Mouse (Mus musculus): ENCODE data around the gene Kif1bp. TPM values are rescaled to one million over a fixed set of nuclear protein-coding genes. Genes with fewer than 3 reads are reported as not detected.
A peak's percentile ranks its signal among the peaks of the same experiment; 100 is the strongest.

The Kif1bp gene
- 12.7 and 17.3 TPM in 2 replicates for total RNA-seq (2012; rRNA removed)

DNA sequence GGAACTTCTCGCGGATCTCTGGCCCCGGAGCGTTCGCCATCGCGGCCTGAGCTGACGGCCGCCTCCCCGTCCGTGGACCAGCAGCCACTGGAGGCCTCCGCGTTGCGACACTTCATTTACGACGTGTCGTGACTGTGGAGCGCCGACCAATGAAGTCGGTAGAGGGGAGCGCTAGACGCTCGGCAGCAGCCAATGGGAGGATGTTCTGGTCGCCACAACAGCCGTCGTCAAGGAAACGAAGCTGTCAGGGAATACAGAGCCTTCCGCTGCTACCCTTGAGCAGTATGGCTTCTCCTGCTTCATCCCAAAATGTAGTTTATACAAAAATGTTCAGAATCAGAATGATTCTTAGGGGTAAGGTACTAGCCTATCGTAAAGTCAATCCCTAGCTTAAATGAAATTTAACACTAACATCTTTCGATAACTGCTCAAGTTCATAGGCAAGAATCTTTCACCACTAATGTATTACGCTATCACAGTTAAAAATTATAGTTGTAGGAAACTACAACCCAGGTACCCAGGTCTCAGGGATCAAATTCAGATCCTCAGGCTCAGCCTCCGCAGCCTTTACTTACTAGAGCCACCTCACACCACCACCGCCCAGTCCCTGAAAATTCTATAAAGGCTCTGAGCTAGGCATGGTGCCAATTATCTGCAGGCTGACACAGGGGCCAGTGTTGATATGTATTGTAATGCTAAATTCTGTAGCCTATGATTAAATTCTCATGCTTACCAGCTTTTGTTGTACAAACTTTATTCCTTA lies at the start of gene Kif1bp:
TSS of gene Kif1bp (minus strand) at position 120 of the 763 bp plus-strand sequence.
- in situ Hi-C loops (cut with MboI; ENCODE audit: low sequenced_read_pairs in 2 of 2, unreplicated experiment in 2 of 2) = no loop called here
- peak within 1 kb of the TSS; percentile 87 for H3K9ac ChIP-seq (ENCODE audit: insufficient read depth, low read depth, low read length, poor library complexity, severe bottlenecking)
- peak within 1 kb of the TSS; percentile 73 to 82 for H3K4me3 ChIP-seq (ENCODE audit: insufficient read depth in 1 of 2, low read depth in 1 of 2, low read length in 2 of 2, poor library complexity in 1 of 2, severe bottlenecking in 1 of 2)
- H3K27ac ChIP-seq (ENCODE audit: insufficient read depth, low read depth, low read length, poor library complexity, severe bottlenecking) = no peak within 1 kb of the TSS
- H3K4me1 ChIP-seq (ENCODE audit: control insufficient read depth in 2 of 2, insufficient read depth in 2 of 2, low read length in 2 of 2, poor library complexity in 1 of 2) = no peaks in the 10 kb centered on the region
- peak; percentile 94 for DNase-seq (ENCODE audit: low read depth, low spot score)
- peaks cover 30% of the 10 kb centered on the region for H3K36me3 ChIP-seq (ENCODE audit: control insufficient read depth, insufficient read depth, low read length, poor library complexity, severe bottlenecking)
- TF ChIP-seq MAFK (IDR thresholded peaks at IDR 0.05; ENCODE audit: insufficient read depth, low read depth, low read length) = no peak
- no peak for TF ChIP-seq ZC3H11A (IDR thresholded peaks at IDR 0.05; ENCODE audit: borderline replicate concordance, low read depth, low read length)
- TF ChIP-seq HCFC1 (IDR thresholded peaks at IDR 0.05; ENCODE audit: borderline replicate concordance, insufficient read depth, low read length) = peak; percentile 71
- TF ChIP-seq ZNF384 (IDR thresholded peaks at IDR 0.05; ENCODE audit: low read depth, low read length) = no peak
- no peak for TF ChIP-seq CHD2 (IDR thresholded peaks at IDR 0.05; ENCODE audit: low read depth, low read length)
- no peaks in the 10 kb centered on the region for H3K9me3 ChIP-seq (ENCODE audit: control insufficient read depth, insufficient read depth, low read depth, low read length)

DNA sequence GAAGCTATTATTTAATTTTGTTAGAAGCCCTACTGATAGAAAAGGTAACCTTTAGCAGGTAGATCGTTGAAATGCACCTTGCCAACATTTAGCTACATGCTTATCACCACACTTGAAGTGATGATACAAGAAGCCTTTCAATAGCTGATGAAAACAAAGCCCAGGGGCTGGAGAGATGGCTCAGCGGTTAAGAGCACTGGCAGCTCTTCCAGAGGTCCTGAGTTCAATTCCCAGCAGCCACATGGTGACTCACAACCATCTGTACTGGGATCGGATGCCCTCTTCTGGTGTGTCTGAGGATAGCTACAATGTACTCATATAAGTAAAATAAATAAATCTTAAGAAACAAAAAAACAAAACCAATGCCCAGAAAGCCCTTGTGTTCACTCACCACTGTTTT lies 25.9 kb upstream of the Kif1bp start:
- H3K4me1 ChIP-seq (ENCODE audit: control insufficient read depth in 2 of 2, insufficient read depth in 2 of 2, low read length in 2 of 2, poor library complexity in 1 of 2) = peaks cover 0 to 2% of the 10 kb centered on the region in 2 experiments; a peak in 2 of 4 replicates
- H3K4me3 ChIP-seq (ENCODE audit: insufficient read depth in 1 of 2, low read depth in 1 of 2, low read length in 2 of 2, poor library complexity in 1 of 2, severe bottlenecking in 1 of 2) = no peak overlapping the region
- no peak overlapping the region for H3K27ac ChIP-seq (ENCODE audit: insufficient read depth, low read depth, low read length, poor library complexity, severe bottlenecking)
- no peak overlapping the region for H3K9ac ChIP-seq (ENCODE audit: insufficient read depth, low read depth, low read length, poor library complexity, severe bottlenecking)
- in situ Hi-C loops (cut with MboI; ENCODE audit: low sequenced_read_pairs in 2 of 2, unreplicated experiment in 2 of 2) = no loop called here
- DNase-seq (ENCODE audit: low read depth, low spot score) = no peak
- no peaks in the 10 kb centered on the region; the same call in 1 of the 2 replicates for H3K9me3 ChIP-seq (ENCODE audit: control insufficient read depth, insufficient read depth, low read depth, low read length)
- TF ChIP-seq ZNF384 (IDR thresholded peaks at IDR 0.05; ENCODE audit: low read depth, low read length) (no peak), MAFK (IDR thresholded peaks at IDR 0.05; ENCODE audit: insufficient read depth, low read depth, low read length) (no peak), HCFC1 (IDR thresholded peaks at IDR 0.05; ENCODE audit: borderline replicate concordance, insufficient read depth, low read length) (no peak), ZC3H11A (IDR thresholded peaks at IDR 0.05; ENCODE audit: borderline replicate concordance, low read depth, low read length) (no peak), CHD2 (IDR thresholded peaks at IDR 0.05; ENCODE audit: low read depth, low read length) (no peak)
- H3K36me3 ChIP-seq (ENCODE audit: control insufficient read depth, insufficient read depth, low read length, poor library complexity, severe bottlenecking) = peaks cover 4% of the 10 kb centered on the region; the same call in 1 of the 2 replicates

DNA sequence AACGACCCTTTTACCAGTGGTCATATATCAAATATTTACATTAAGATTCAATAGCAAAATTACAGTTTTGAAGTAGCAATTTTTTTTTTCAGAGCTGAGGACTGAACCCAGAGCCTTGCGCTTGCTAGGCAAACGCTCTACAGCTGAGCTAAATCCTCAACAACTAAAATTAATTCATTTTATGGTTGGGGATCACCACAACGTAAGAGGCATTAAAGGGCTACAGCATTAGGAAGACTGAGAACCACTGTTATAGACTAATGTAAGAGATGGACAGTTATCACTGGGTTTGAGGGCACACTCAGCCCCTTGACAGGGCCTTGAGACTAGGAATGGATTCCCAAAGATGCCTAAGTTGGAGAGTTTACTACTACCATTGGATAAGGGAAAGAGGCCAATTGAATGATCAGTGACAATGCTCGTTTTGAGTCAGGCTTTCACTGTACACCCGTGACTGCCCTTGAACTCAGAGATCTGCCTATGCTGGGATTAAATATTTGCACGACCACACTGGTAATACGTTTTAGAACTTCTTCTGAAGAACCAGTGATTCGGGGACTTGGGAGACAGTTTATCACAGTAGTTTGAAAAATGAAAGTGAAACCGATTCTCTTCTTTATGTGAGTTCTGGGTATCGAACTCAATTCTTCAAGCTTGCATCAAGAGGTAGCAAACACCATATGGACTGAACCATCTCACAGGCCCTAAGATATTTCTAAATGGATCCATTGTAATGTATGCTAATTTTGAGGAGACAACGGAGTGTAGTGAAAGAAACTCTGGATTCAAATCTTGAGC lies 25.2 kb upstream of the Kif1bp start:
- peak overlapping the region; percentile 97; the same call in 1 of the 2 replicates for H3K9ac ChIP-seq (ENCODE audit: insufficient read depth, low read depth, low read length, poor library complexity, severe bottlenecking)
- H3K4me3 ChIP-seq (ENCODE audit: insufficient read depth in 1 of 2, low read depth in 1 of 2, low read length in 2 of 2, poor library complexity in 1 of 2, severe bottlenecking in 1 of 2) = peak overlapping the region in 1 of 2 experiments; percentile 71; a peak in 2 of 4 replicates
- no peak for DNase-seq (ENCODE audit: low read depth, low spot score)
- in situ Hi-C loops (cut with MboI; ENCODE audit: low sequenced_read_pairs in 2 of 2, unreplicated experiment in 2 of 2) = no loop called here
- no peak overlapping the region for H3K27ac ChIP-seq (ENCODE audit: insufficient read depth, low read depth, low read length, poor library complexity, severe bottlenecking)
- TF ChIP-seq ZNF384 (IDR thresholded peaks at IDR 0.05; ENCODE audit: low read depth, low read length) (no peak), CHD2 (IDR thresholded peaks at IDR 0.05; ENCODE audit: low read depth, low read length) (no peak), MAFK (IDR thresholded peaks at IDR 0.05; ENCODE audit: insufficient read depth, low read depth, low read length) (no peak), ZC3H11A (IDR thresholded peaks at IDR 0.05; ENCODE audit: borderline replicate concordance, low read depth, low read length) (no peak), HCFC1 (IDR thresholded peaks at IDR 0.05; ENCODE audit: borderline replicate concordance, insufficient read depth, low read length) (no peak)
- no peaks in the 10 kb centered on the region; the same call in 1 of the 2 replicates for H3K9me3 ChIP-seq (ENCODE audit: control insufficient read depth, insufficient read depth, low read depth, low read length)
- peaks cover 8% of the 10 kb centered on the region for H3K36me3 ChIP-seq (ENCODE audit: control insufficient read depth, insufficient read depth, low read length, poor library complexity, severe bottlenecking)
- H3K4me1 ChIP-seq (ENCODE audit: control insufficient read depth in 2 of 2, insufficient read depth in 2 of 2, low read length in 2 of 2, poor library complexity in 1 of 2) = peaks cover 2% of the 10 kb centered on the region in 2 experiments; a peak in 2 of 4 replicates

DNA sequence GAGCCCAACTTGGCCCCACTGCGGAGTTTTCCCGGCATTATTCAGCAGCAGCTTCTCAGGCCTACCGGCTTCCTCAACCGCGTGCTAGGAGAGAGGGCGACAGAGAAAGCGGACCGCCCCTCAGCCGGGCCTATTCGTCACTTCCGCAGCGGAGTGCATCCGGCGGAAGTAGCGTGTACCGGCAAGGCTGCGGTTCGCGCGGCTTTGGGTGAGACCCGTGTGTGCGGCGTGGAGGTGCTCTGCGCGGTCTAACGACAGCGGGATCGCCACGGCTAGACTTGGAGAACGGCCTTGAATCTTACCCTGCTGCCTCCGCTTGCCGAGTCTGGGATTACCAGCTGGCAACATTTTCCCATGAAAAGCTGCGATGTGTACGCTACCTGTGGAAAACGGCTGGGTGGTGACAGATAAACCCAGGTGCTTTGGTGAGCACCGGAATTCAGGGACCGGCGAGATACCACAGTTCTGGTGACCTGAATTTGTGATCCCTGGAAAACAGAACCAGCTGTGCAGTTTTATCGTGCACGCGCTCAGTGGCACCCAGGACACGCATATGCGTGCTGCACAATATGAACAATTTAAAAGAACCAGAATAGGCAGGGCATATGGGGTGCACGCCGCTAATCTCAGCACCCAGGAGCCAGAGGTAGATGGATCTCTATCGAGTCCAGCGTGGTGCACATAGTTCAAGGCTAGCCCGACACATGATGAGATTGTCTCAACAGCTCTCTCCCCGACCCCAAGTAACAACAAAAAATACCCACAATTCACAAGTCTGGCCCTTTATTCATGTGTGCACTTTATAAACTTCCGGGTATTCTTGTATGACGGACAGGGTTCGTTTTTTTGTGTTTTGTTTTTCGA lies 24.2 kb upstream of the Kif1bp start, which contains the start of gene Ddx21:
TSS of gene Ddx21 (minus strand) at position 105 of the 864 bp plus-strand sequence.
- Histone ChIP-seq H3K4me3 (ENCODE audit: insufficient read depth in 1 of 2, low read depth in 1 of 2, low read length in 2 of 2, poor library complexity in 1 of 2, severe bottlenecking in 1 of 2) (peak within 1 kb of the TSS; percentile 71 to 93), H3K27ac (ENCODE audit: insufficient read depth, low read depth, low read length, poor library complexity, severe bottlenecking) (peak within 1 kb of the TSS; percentile 69)
- in situ Hi-C loops (cut with MboI; ENCODE audit: low sequenced_read_pairs in 2 of 2, unreplicated experiment in 2 of 2) = no loop called here

More for the DNA sequence above, 24.2 kb upstream of the Kif1bp start, which contains the start of gene Ddx21:
- TF ChIP-seq CHD2 (IDR thresholded peaks at IDR 0.05; ENCODE audit: low read depth, low read length) (no peak), ZNF384 (IDR thresholded peaks at IDR 0.05; ENCODE audit: low read depth, low read length) (no peak), HCFC1 (IDR thresholded peaks at IDR 0.05; ENCODE audit: borderline replicate concordance, insufficient read depth, low read length) (peak; percentile 56; the same call in 1 of the 2 replicates), ZC3H11A (IDR thresholded peaks at IDR 0.05; ENCODE audit: borderline replicate concordance, low read depth, low read length) (no peak)
- Histone ChIP-seq H3K36me3 (ENCODE audit: control insufficient read depth, insufficient read depth, low read length, poor library complexity, severe bottlenecking) (peaks cover 16% of the 10 kb centered on the region), H3K4me1 (ENCODE audit: control insufficient read depth in 2 of 2, insufficient read depth in 2 of 2, low read length in 2 of 2, poor library complexity in 1 of 2) (peaks cover 2% of the 10 kb centered on the region in 2 experiments; a peak in 2 of 4 replicates), H3K9ac (ENCODE audit: insufficient read depth, low read depth, low read length, poor library complexity, severe bottlenecking) (peak within 1 kb of the TSS; percentile 97), H3K9me3 (ENCODE audit: control insufficient read depth, insufficient read depth, low read depth, low read length) (no peaks in the 10 kb centered on the region)
- peak; percentile 84 for DNase-seq (ENCODE audit: low read depth, low spot score)

All from ES-E14 (cell line).